9 mouse cellular contexts compared by ENCODE assay signal in genomic region chr16:18589804-18590790, GRCm38 (mm10). TPM values are rescaled to one million over a fixed set of nuclear protein-coding genes. Genes with fewer than 3 reads are reported as not detected.
DNase-seq lines count a peak whose midpoint lies in the region; ATAC-seq lines count a peak whose summit lies in the region.
"Had no signal": no experiment of that assay in that cellular context is flagged by ENCODE, and none has a peak within 500 bp of the region (broad histone marks: within the 10 kb centered on the region; RNA-seq: fewer than 3 reads in every experiment).

Gene Tbx1 (minus strand): TSS chr16:18590671.

- no peak within 1 kb of the TSS for H3K27ac ChIP-seq in forebrain, embryonic 13.5 days
- no peak within 1 kb of the TSS for H3K27ac ChIP-seq in limb, embryonic 12.5 days
- no peak within 1 kb of the TSS for H3K27ac ChIP-seq in neural tube, embryonic 13.5 days (replicated peaks)

- peak; percentile 60 for DNase-seq in embryo, embryonic 9.5 days (ENCODE audit: extremely low spot score)
- no peak for DNase-seq in embryo, embryonic 11 days
- peak; percentile 15 to 24 for DNase-seq in CD8-positive naive resting alpha-beta T cell, adult 2 months (ENCODE audit: low read depth in 2 of 2, low spot score in 2 of 2)
- no peak for DNase-seq in frontal cortex, postnatal 10 days (ENCODE audit: low spot score in 2 of 2)
- DNase-seq in cerebellum, adult 9-10 months = no peak

- H3K4me1 ChIP-seq in forebrain, embryonic 13.5 days = peaks cover 39% of the 10 kb centered on the region
- H3K4me1 ChIP-seq in limb, embryonic 12.5 days (replicated peaks) = peaks cover 49% of the 10 kb centered on the region
- peaks cover 50% of the 10 kb centered on the region for H3K4me1 ChIP-seq in neural tube, embryonic 13.5 days (replicated peaks)

- H3K4me3 ChIP-seq in forebrain, embryonic 13.5 days = peak within 1 kb of the TSS; percentile 31
- peak within 1 kb of the TSS; percentile 35 for H3K4me3 ChIP-seq in limb, embryonic 12.5 days (replicated peaks)
- H3K4me3 ChIP-seq in neural tube, embryonic 13.5 days = peak within 1 kb of the TSS; percentile 22

- H3K9ac ChIP-seq in forebrain, embryonic 13.5 days = no peak within 1 kb of the TSS
- no peak within 1 kb of the TSS; the same call in 1 of the 2 replicates for H3K9ac ChIP-seq in limb, embryonic 12.5 days (replicated peaks)
- 0 out of 2 replicates have a peak within 1 kb of the TSS, but pooled peaks have one; percentile 9 for H3K9ac ChIP-seq in neural tube, embryonic 13.5 days

- no peak; the same call in 1 of the 2 replicates for ATAC-seq in forebrain, embryonic 13.5 days
- ATAC-seq in limb, embryonic 12.5 days (ENCODE audit: insufficient number of reproducible peaks, insufficient read depth, low FRiP score, low TSS enrichment, low read depth) = no peak
- ATAC-seq in neural tube, embryonic 13.5 days (ENCODE audit: low read depth) = peak; percentile 17; the same call in 1 of the 2 replicates

- H3K4me2 ChIP-seq in forebrain, embryonic 13.5 days = peak within 1 kb of the TSS; percentile 50
- H3K4me2 ChIP-seq in limb, embryonic 12.5 days = peak within 1 kb of the TSS; percentile 55
- peak within 1 kb of the TSS; percentile 46 for H3K4me2 ChIP-seq in neural tube, embryonic 13.5 days

- no peaks in the 10 kb centered on the region for H3K9me3 ChIP-seq in forebrain, embryonic 13.5 days (replicated peaks)
- H3K9me3 ChIP-seq in limb, embryonic 12.5 days = no peaks in the 10 kb centered on the region
- H3K9me3 ChIP-seq in neural tube, embryonic 13.5 days = no peaks in the 10 kb centered on the region

- H3K27me3 ChIP-seq in forebrain, embryonic 13.5 days = peaks cover 92% of the 10 kb centered on the region
- peaks cover 96% of the 10 kb centered on the region for H3K27me3 ChIP-seq in limb, embryonic 12.5 days
- H3K27me3 ChIP-seq in neural tube, embryonic 13.5 days = peaks cover 96% of the 10 kb centered on the region

- no peaks in the 10 kb centered on the region for H3K36me3 ChIP-seq in forebrain, embryonic 13.5 days (ENCODE audit: poor library complexity, severe bottlenecking)
- no peaks in the 10 kb centered on the region for H3K36me3 ChIP-seq in limb, embryonic 12.5 days
- H3K36me3 ChIP-seq in neural tube, embryonic 13.5 days = no peaks in the 10 kb centered on the region
- H3K36me3 ChIP-seq: G1E had no signal

- WGBS in forebrain, embryonic 13.5 days = 1% methylated on average over 48 of the region's 48 CpGs
- 3% methylated on average over 48 of the region's 48 CpGs for WGBS in limb, embryonic 12.5 days
- 2% methylated on average over 48 of the region's 48 CpGs for WGBS in neural tube, embryonic 13.5 days

RNA-seq across cellular contexts. Expression of gene Tbx1, which starts in this region (rescaled TPM):
- 0.39 and 0.56 TPM in 2 replicates for polyA plus RNA-seq in forebrain, embryonic 13.5 days (2015; fragmentation: Nextera tagmentation; extraction: Ambion mirVana)
- polyA plus RNA-seq in limb, embryonic 12.5 days (2016; fragmentation: Nextera tagmentation; extraction: Ambion mirVana) = 9.4 and 11.2 TPM in 2 replicates
- polyA plus RNA-seq in neural tube, embryonic 13.5 days (2015; fragmentation: Nextera tagmentation; extraction: Ambion mirVana) = 1.5 and 2.2 TPM in 2 replicates
- polyA plus RNA-seq: G1E had no signal

Comparison
In these comparisons a context has a peak if more than half of its experiments do, and no peak if none do; other contexts are left out.
1. DNase-seq: peak in embryo, embryonic 9.5 days (single experiment) and CD8-positive naive resting alpha-beta T cell, adult 2 months (2 of 2); none in embryo, embryonic 11 days (single experiment), frontal cortex, postnatal 10 days (0 of 2) and cerebellum, adult 9-10 months (single experiment).
2. Peak in every context shown above with its lines, with median percentiles within 50 percentile points of each other: H3K4me2 ChIP-seq and H3K4me3 ChIP-seq.